Mouse (Mus musculus) CH12.LX (cell line): ENCODE measurements around the gene Kcnh5.

ENCODE experiments used
- CHD1 ChIP-seq: IDR thresholded peaks from 2 replicates; pipeline ENCODE4 v1.6.1; 2012; ENCODE audit warnings: low read depth, low read length, improper control_type of control experiment, inconsistent platforms
- CTCF ChIP-seq, 2 experiments: IDR thresholded peaks in 1 of 2; conservative IDR thresholded peaks in 1 of 2; 2 replicates each; pipeline ENCODE4 v1.5.1; 2011 to 2012; ENCODE audit warnings: low read depth in 2 of 2, low read length in 2 of 2, improper control_type of control experiment in 1 of 2, inconsistent platforms in 1 of 2, mild to moderate bottlenecking in 1 of 2, moderate library complexity in 1 of 2
- E2F4 ChIP-seq: IDR thresholded peaks from 2 replicates; pipeline ENCODE4 v1.6.1; 2011; ENCODE audit warnings: low read depth, low read length, improper control_type of control experiment; ENCODE audit not compliant: insufficient replicate concordance
- ELF1 ChIP-seq: IDR thresholded peaks from 2 replicates; pipeline ENCODE4 v1.6.1; 2014; ENCODE audit warnings: low read depth, mild to moderate bottlenecking, inconsistent platforms, low read length, improper control_type of control experiment
- JUN ChIP-seq: IDR thresholded peaks from 2 replicates; pipeline ENCODE4 v1.6.1; 2011; ENCODE audit warnings: low read depth, mild to moderate bottlenecking, low read length, improper control_type of control experiment, moderate library complexity; ENCODE audit not compliant: insufficient read depth
- JUND ChIP-seq: conservative IDR thresholded peaks from 2 replicates; pipeline ENCODE4 v1.6.1; 2011; ENCODE audit warnings: low read depth, low read length, improper control_type of control experiment
- MAFK ChIP-seq: IDR thresholded peaks from 2 replicates; pipeline ENCODE4 v1.6.1; 2011; ENCODE audit warnings: low read length, improper control_type of control experiment; ENCODE audit not compliant: insufficient replicate concordance
- POLR2A ChIP-seq: IDR thresholded peaks from 2 replicates; pipeline ENCODE4 v1.6.1; 2011; ENCODE audit warnings: low read depth, mild to moderate bottlenecking, improper control_type of control experiment, low read length
- RAD21 ChIP-seq: IDR thresholded peaks from 2 replicates; pipeline ENCODE4 v1.6.1; 2011; ENCODE audit warnings: low read depth, mild to moderate bottlenecking, low read length, improper control_type of control experiment, moderate library complexity
- SMC3 ChIP-seq: IDR thresholded peaks from 2 replicates; pipeline ENCODE4 v1.6.1; 2011; ENCODE audit warnings: low read depth, low read length, improper control_type of control experiment
- USF1 ChIP-seq: IDR thresholded peaks from 2 replicates; pipeline ENCODE4 v1.6.1; 2014; ENCODE audit warnings: low read depth, mild to moderate bottlenecking, inconsistent platforms, low read length, improper control_type of control experiment

DNA sequence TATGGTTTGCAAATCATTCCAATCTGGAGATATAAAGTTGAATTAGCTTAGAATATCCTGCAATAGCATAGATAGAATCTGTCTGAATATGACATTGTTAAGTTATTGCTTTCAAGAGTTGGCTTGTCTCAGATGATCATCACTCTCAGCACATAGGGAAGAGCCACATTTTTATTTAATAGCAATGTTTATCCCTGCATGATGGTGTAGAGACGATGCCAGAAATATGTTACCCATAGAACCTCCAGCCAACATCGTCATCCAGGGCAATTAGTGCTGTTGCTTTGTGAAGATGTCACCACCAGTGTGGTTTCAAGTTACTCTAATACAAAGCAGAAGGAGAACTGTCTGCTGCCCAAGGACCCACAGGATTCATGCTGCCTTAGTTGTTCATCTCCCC lies 321.5 kb downstream of the Kcnh5 start:
- TF ChIP-seq JUND: no peak
- no peak for TF ChIP-seq USF1
- no peak for TF ChIP-seq CHD1
- no peak for TF ChIP-seq CTCF (conservative IDR thresholded peaks at IDR 0.05 in 1 of 2, IDR thresholded peaks at IDR 0.05 in 1 of 2; ENCODE audit: low read depth in 2 of 2, low read length in 2 of 2)
- TF ChIP-seq POLR2A: no peak
- no peak for TF ChIP-seq MAFK
- TF ChIP-seq RAD21: no peak
- no peak for TF ChIP-seq ELF1
- TF ChIP-seq JUN: no peak
- TF ChIP-seq SMC3: no peak
- no peak for TF ChIP-seq E2F4
